Mouse (Mus musculus) macrophage (primary cell): ENCODE results near the gene Casq2. TPM values are rescaled to one million over a fixed set of nuclear protein-coding genes. Genes with fewer than 3 reads are reported as not detected.

Experiments
- H3K27ac ChIP-seq: fragments of 350-480 bp; formaldehyde crosslinking; 2 replicates; pipeline ENCODE4 v1.9.0; 2021
- H3K36me3 ChIP-seq: fragments of 350-480 bp; formaldehyde crosslinking; 2 replicates; pipeline ENCODE4 v1.9.0; 2021; ENCODE audit errors: inconsistent target
- H3K4me3 ChIP-seq: fragments of 350-480 bp; formaldehyde crosslinking; 2 replicates; pipeline ENCODE4 v1.9.0; 2021; ENCODE audit errors: inconsistent target
- H3K79me2 ChIP-seq: fragments of 350-480 bp; formaldehyde crosslinking; 2 replicates; pipeline ENCODE4 v1.9.0; 2021; ENCODE audit errors: inconsistent target
- WGBS: methylation state at CpG from one replicate; pipeline ENCODE4 v1.1.7; 2026; ENCODE audit warnings: inconsistent platforms; ENCODE audit not compliant: missing documents; 5-methylcytosine and 5-hydroxymethylcytosine counted together
- polyA plus RNA-seq: library from polyadenylated mRNA; stranded (reverse); fragments of 250-400 nt; gene quantifications from 3 replicates; pipeline ENCODE4 v1.2.4, GENCODE M21; 2018; ENCODE audit warnings: inconsistent platforms

The Casq2 gene
- polyA plus RNA-seq, 1 experiment from 2014 or later = not detected

GRCm38 (mm10) chr3:102096976-102097375, 10.8 kb downstream of the Casq2 start:
- Histone ChIP-seq H3K27ac (no peak overlapping the region), H3K4me3 (no peak overlapping the region), H3K36me3 (no peaks in the 10 kb centered on the region), H3K79me2 (no peaks in the 10 kb centered on the region)
- 76% methylated on average over 2 of the region's 2 CpGs for WGBS

GRCm38 (mm10) chr3:102099242-102099641, 13.0 kb downstream of the Casq2 start:
- 69% methylated on average over 8 of the region's 10 CpGs for WGBS
- H3K79me2 ChIP-seq = no peaks in the 10 kb centered on the region
- no peaks in the 10 kb centered on the region for H3K36me3 ChIP-seq
- H3K4me3 ChIP-seq = no peak overlapping the region
- no peak overlapping the region for H3K27ac ChIP-seq

- WGBS = 80% methylated on average over 3 of the region's 3 CpGs
- no peak overlapping the region for H3K27ac ChIP-seq
- H3K36me3 ChIP-seq = no peaks in the 10 kb centered on the region
- no peaks in the 10 kb centered on the region for H3K79me2 ChIP-seq
- no peak overlapping the region for H3K4me3 ChIP-seq
Measured at GRCm38 (mm10) chr3:102099793-102100192, 13.6 kb downstream of the Casq2 start.

- H3K4me3 ChIP-seq = no peak overlapping the region
- H3K27ac ChIP-seq = no peak overlapping the region
- no peaks in the 10 kb centered on the region for H3K36me3 ChIP-seq
- WGBS = 86% methylated on average over 4 of the region's 4 CpGs
- H3K79me2 ChIP-seq = no peaks in the 10 kb centered on the region
Measured at GRCm38 (mm10) chr3:102101445-102101844, 15.2 kb downstream of the Casq2 start.

GRCm38 (mm10) chr3:102103811-102104565, 17.8 kb downstream of the Casq2 start:
- WGBS = 76% methylated on average over 9 of the region's 9 CpGs
- no peak overlapping the region for H3K27ac ChIP-seq

GRCm38 (mm10) chr3:102108201-102108600, 22.0 kb downstream of the Casq2 start:
- Histone ChIP-seq H3K27ac (no peak overlapping the region), H3K4me3 (no peak overlapping the region), H3K36me3 (no peaks in the 10 kb centered on the region), H3K79me2 (no peaks in the 10 kb centered on the region)
- 81% methylated on average over 3 of the region's 3 CpGs for whole genome bisulfite sequencing

More at GRCm38 (mm10) chr3:102103811-102104565, 17.8 kb downstream of the Casq2 start:
- Histone ChIP-seq H3K79me2 (no peaks in the 10 kb centered on the region), H3K36me3 (no peaks in the 10 kb centered on the region), H3K4me3 (no peak overlapping the region)

- Histone ChIP-seq H3K79me2 (no peaks in the 10 kb centered on the region), H3K4me3 (no peak overlapping the region), H3K36me3 (no peaks in the 10 kb centered on the region), H3K27ac (no peak overlapping the region)
- 87% methylated on average over 7 of the region's 7 CpGs for WGBS
Measured at GRCm38 (mm10) chr3:102111979-102112599, 25.9 kb downstream of the Casq2 start.

GRCm38 (mm10) chr3:102120947-102121346, 34.7 kb downstream of the Casq2 start:
- H3K4me3 ChIP-seq = no peak overlapping the region
- no peak overlapping the region for H3K27ac ChIP-seq
- H3K36me3 ChIP-seq = no peaks in the 10 kb centered on the region
- no peaks in the 10 kb centered on the region for H3K79me2 ChIP-seq

GRCm38 (mm10) chr3:102122046-102122445, 35.8 kb downstream of the Casq2 start:
- H3K4me3 ChIP-seq = no peak overlapping the region
- WGBS = 88% methylated on average over 7 of the region's 7 CpGs
- H3K79me2 ChIP-seq = no peaks in the 10 kb centered on the region
- H3K27ac ChIP-seq = no peak overlapping the region
- no peaks in the 10 kb centered on the region for H3K36me3 ChIP-seq

GRCm38 (mm10) chr3:102123654-102124053, 37.4 kb downstream of the Casq2 start:
- Histone ChIP-seq H3K36me3 (no peaks in the 10 kb centered on the region), H3K27ac (no peak overlapping the region), H3K4me3 (no peak overlapping the region), H3K79me2 (no peaks in the 10 kb centered on the region)
- 46% methylated on average over 6 of the region's 6 CpGs for WGBS

- Histone ChIP-seq H3K36me3 (no peaks in the 10 kb centered on the region), H3K4me3 (no peak overlapping the region), H3K79me2 (no peaks in the 10 kb centered on the region), H3K27ac (no peak overlapping the region)
- WGBS = 100% methylated on average over 1 of the region's 1 CpGs
Measured at GRCm38 (mm10) chr3:102125546-102125945, 39.3 kb downstream of the Casq2 start.

GRCm38 (mm10) chr3:102127114-102127513, 40.9 kb downstream of the Casq2 start:
- no peak overlapping the region for H3K4me3 ChIP-seq
- 88% methylated on average over 2 of the region's 2 CpGs for WGBS

GRCm38 (mm10) chr3:102128242-102128641, 42.0 kb downstream of the Casq2 start:
- no peaks in the 10 kb centered on the region for H3K79me2 ChIP-seq
- WGBS = 89% methylated on average over 2 of the region's 2 CpGs
- no peak overlapping the region for H3K4me3 ChIP-seq
- no peaks in the 10 kb centered on the region for H3K36me3 ChIP-seq
- no peak overlapping the region for H3K27ac ChIP-seq

More at GRCm38 (mm10) chr3:102127114-102127513, 40.9 kb downstream of the Casq2 start:
- no peak overlapping the region for H3K27ac ChIP-seq
- no peaks in the 10 kb centered on the region for H3K79me2 ChIP-seq
- H3K36me3 ChIP-seq = no peaks in the 10 kb centered on the region

- H3K79me2 ChIP-seq = no peaks in the 10 kb centered on the region
- H3K27ac ChIP-seq = no peak overlapping the region
- no peaks in the 10 kb centered on the region for H3K36me3 ChIP-seq
- no peak overlapping the region for H3K4me3 ChIP-seq
- 77% methylated on average over 6 of the region's 6 CpGs for WGBS
Measured at GRCm38 (mm10) chr3:102130478-102130877, 44.3 kb downstream of the Casq2 start.

GRCm38 (mm10) chr3:102131627-102132324, 45.6 kb downstream of the Casq2 start:
- Histone ChIP-seq H3K27ac (no peak overlapping the region), H3K4me3 (no peak overlapping the region), H3K36me3 (no peaks in the 10 kb centered on the region), H3K79me2 (no peaks in the 10 kb centered on the region)
- WGBS = 95% methylated on average over 7 of the region's 9 CpGs
